Mouse (Mus musculus) heart, adult 2 months (tissue): ENCODE data around the gene Ank3.

Source experiments
- CTCF ChIP-seq: fragments of 200-600 bp; IDR thresholded peaks from 2 replicates; pipeline ENCODE4 v1.8.1; 2022; ENCODE audit warnings: antibody characterized with exemption, mild to moderate bottlenecking, moderate library complexity
- EP300 ChIP-seq: fragments of 200-500 bp; IDR thresholded peaks from 2 replicates; pipeline ENCODE4 v1.6.1; 2011; ENCODE audit warnings: low read depth, low read length, control low read depth; ENCODE audit not compliant: insufficient read depth
- POLR2A ChIP-seq: fragments of 200-500 bp; IDR thresholded peaks from 2 replicates; pipeline ENCODE4 v1.6.1; 2011; ENCODE audit warnings: mild to moderate bottlenecking, low read depth, low read length, control low read depth; ENCODE audit not compliant: insufficient read depth

GRCm38 (mm10) chr10:69689096-69689495 lies 290.5 kb downstream of the Ank3 start:
- TF ChIP-seq CTCF, result no peak
- TF ChIP-seq EP300, result no peak
- no peak for TF ChIP-seq POLR2A
